Comparison of ENCODE assay signal across 10 mouse cellular contexts in genomic region chr7:98388881-98389501, GRCm38 (mm10). TPM values are rescaled to one million over a fixed set of nuclear protein-coding genes. Genes with fewer than 3 reads are reported as not detected.
DNase-seq lines count a peak whose midpoint lies in the region; ATAC-seq and TF ChIP-seq lines count a peak whose summit lies in the region.
"Had no signal": no experiment of that assay in that cellular context is flagged by ENCODE, and none has a peak within 500 bp of the region (broad histone marks: within the 10 kb centered on the region; RNA-seq: fewer than 3 reads in every experiment).

No protein-coding gene starts in this region.

- no peak for TF ChIP-seq POLR2A in brain, embryonic 14.5 days (IDR thresholded peaks at IDR 0.05; ENCODE audit: borderline replicate concordance, extremely low read depth, insufficient read depth, insufficient read length, poor library complexity, severe bottlenecking)

- no peaks in the 10 kb centered on the region for H3K36me3 ChIP-seq in lung, embryonic 14.5 days (ENCODE audit: insufficient read depth)

- no peak overlapping the region for H3K27ac ChIP-seq in lung, embryonic 14.5 days (ENCODE audit: low read depth)

- DNase-seq in lung, embryonic 14.5 days, result peak; percentile 22
- no peak for DNase-seq in lung, postnatal 25 days (ENCODE audit: low spot score)
- peak; percentile 67 for DNase-seq in brain, embryonic 14.5 days (ENCODE audit: low read depth)
- DNase-seq in gastrocnemius, adult 8-10 months (ENCODE audit: low spot score in 2 of 2), result peak; percentile 35 to 48
- peak; percentile 30 for DNase-seq in layer of hippocampus, adult 9-10 months (ENCODE audit: low spot score)
- DNase-seq in natural killer cell, adult 2 months (ENCODE audit: low spot score in 2 of 2), result no peak
- DNase-seq in ovary, adult 18-20 months (ENCODE audit: low spot score), result no peak

- H3K4me2 ChIP-seq in lung, embryonic 14.5 days, result no peak overlapping the region

- H3K4me1 ChIP-seq in lung, embryonic 14.5 days (ENCODE audit: insufficient read depth), result peaks cover 7% of the 10 kb centered on the region; the same call in 1 of the 2 replicates

- no peak overlapping the region for H3K9ac ChIP-seq in lung, embryonic 14.5 days

- H3K27me3 ChIP-seq in lung, embryonic 14.5 days (ENCODE audit: insufficient read depth, low read length), result no peaks in the 10 kb centered on the region
- H3K27me3 ChIP-seq: Patski had no signal

- ATAC-seq in lung, embryonic 14.5 days (ENCODE audit: insufficient read depth), result no peak
- ATAC-seq: intestine, postnatal 0 days; Patski had no signal

- no peaks in the 10 kb centered on the region for H3K9me3 ChIP-seq in lung, embryonic 14.5 days (ENCODE audit: low read depth, low read length)

- H3K4me3 ChIP-seq in lung, embryonic 14.5 days (ENCODE audit: low read depth, low read length), result no peak overlapping the region
- H3K4me3 ChIP-seq: erythroblast, embryonic 14.5 days had no signal

- no peak for TF ChIP-seq CTCF in lung, embryonic 14.5 days (IDR thresholded peaks at IDR 0.05; ENCODE audit: low read depth)
- no peak for TF ChIP-seq CTCF in brain, embryonic 14.5 days (IDR thresholded peaks at IDR 0.05; ENCODE audit: borderline replicate concordance, extremely low read depth, insufficient read depth, insufficient read length)

- WGBS in lung, embryonic 14.5 days, result 64% methylated on average over 12 of the region's 12 CpGs

RNA-seq across cellular contexts. Expression of gene Tsku, which starts 27.9 kb away (rescaled TPM):
- polyA plus RNA-seq in lung, embryonic 14.5 days (2014; fragmentation: Nextera tagmentation; extraction: Ambion mirVana), result 13.8 and 15.9 TPM in 2 replicates
- 16.0 and 19.1 TPM in 2 replicates for polyA plus RNA-seq in brain, embryonic 14.5 days (2012; rRNA removed)
- total RNA-seq in gastrocnemius, adult 8-10 months (2022), result 1 to 10 TPM in 2 of 4 experiments, under 1 TPM in 2; 0.73 to 1.9 (median 1.1) TPM
- polyA plus RNA-seq: erythroblast, embryonic 14.5 days had no signal

RNA-seq across cellular contexts. Expression of gene Gucy2d, which starts 51.2 kb away (rescaled TPM):
- polyA plus RNA-seq in lung, embryonic 14.5 days (2014; fragmentation: Nextera tagmentation; extraction: Ambion mirVana), result not detected in 2 replicates
- polyA plus RNA-seq in brain, embryonic 14.5 days (2012; rRNA removed), result 0.11 TPM in 1 of 2 replicates, not detected in the other
- total RNA-seq in gastrocnemius, adult 8-10 months (2022), result under 1 TPM in 1 of 4 experiments, not detected in 3; 0.17 TPM
- polyA plus RNA-seq: erythroblast, embryonic 14.5 days; Patski had no signal

Comparison
In these comparisons a context has a peak if more than half of its experiments do, and no peak if none do; other contexts are left out.
1. DNase-seq: peak in lung, embryonic 14.5 days (single experiment), brain, embryonic 14.5 days (single experiment), gastrocnemius, adult 8-10 months (2 of 2) and layer of hippocampus, adult 9-10 months (single experiment); none in lung, postnatal 25 days (single experiment), natural killer cell, adult 2 months (0 of 2) and ovary, adult 18-20 months (single experiment).